Mouse (Mus musculus) heart, adult 18-20 months (tissue): ENCODE measurements around the gene Klrc3. TPM values are rescaled to one million over a fixed set of nuclear protein-coding genes. Genes with fewer than 3 reads are reported as not detected.
"Not testable (repeated sequence)": the region's sequence is repeated elsewhere in the genome, so short reads cannot be mapped to it uniquely, and the experiment has no call there.

Experiments
- DNase-seq, 2 experiments: peaks; one replicate each; pipeline ENCODE4 v3.0.0; 2021 to 2022; ENCODE audit warnings: mixed read lengths in 1 of 2
- long read RNA-seq, 2 experiments: library from polyadenylated mRNA; stranded (forward); transcript quantifications; one replicate each; pipeline ENCODE4 v2.0.0; 2021
- microRNA-seq, 2 experiments: library from miRNA; unstranded; fragments of <30 nt; microRNA quantifications; one replicate each; pipeline ENCODE4 v1.2.0; 2022
- total RNA-seq, 2 experiments: library from RNA; stranded (reverse); gene quantifications; 2 replicates each; pipeline ENCODE4 v1.2.3; 2021

Gene Klrc3
- not detected for total RNA-seq
- long read RNA-seq, experiment 1 = 0 reads
- long read RNA-seq, experiment 2 = 0 reads

DNA sequence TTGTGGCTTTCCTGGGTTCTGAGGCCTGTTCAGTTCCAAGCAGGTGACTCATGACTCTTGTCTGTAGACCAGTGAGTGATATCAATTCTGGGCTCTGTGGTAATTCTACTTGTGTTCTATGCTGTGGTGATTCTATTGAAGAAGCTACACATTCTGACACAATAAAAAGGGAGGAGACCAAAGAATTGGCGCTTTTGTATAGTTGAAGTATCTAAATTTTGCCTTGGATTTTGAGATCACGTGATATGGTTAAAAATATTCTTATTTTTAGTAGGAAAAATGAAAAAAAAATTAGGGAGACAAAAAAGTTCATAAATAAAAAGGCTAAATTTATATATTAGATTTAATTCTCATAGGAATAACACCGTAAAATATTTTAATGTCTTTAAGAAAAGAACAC, at the start of gene Klrc3:
Gene Klrc3 (minus strand): TSS at position 101 of the 400 bp plus-strand sequence.
- not testable (repeated sequence) for DNase-seq

DNA sequence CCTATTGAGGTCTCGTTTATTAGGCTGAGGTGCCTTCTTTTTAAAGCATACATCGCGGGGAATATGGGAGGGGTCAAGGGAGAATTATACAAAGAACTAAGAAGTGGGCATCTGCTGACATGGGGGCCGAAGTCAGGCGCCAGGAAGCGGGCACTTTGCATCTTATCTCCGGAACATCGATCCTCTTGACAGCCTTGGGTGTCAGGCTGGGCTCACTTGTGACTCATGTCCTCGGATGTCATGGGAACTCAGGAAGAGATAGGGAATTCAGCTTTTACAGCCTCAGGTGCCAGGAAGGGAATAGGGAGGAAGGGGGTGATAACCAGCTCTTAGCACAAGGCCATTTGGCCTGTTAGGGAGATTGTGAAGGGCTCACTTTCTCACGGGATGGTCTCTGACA, 48.3 kb upstream of the Klrc3 start:
- not testable (repeated sequence) for DNase-seq

DNA sequence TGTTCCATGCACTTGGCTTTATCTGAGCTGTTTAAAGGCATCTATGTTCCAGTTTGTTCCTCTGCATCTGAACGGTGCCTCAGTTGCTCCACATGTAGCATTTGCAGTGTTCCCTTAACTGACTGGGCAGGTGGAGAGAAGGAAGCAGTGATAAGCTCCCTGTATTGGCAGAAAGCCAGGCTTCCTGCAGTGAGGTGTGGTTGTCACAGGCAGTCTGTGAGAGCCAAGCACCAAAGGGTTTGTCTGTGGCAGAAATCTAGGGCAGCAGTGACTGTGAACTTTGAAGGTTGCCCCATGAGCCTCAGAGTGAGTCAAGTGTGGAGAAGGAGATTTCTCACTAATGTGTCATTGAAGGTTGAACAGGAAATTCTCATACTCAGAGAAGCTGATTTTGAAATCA, 37.2 kb upstream of the Klrc3 start:
- peak in 1 of 2 experiments; percentile 2 for DNase-seq

- no peak for DNase-seq
Measured at GRCm38 (mm10) chr6:129678873-129679272, 35.7 kb upstream of the Klrc3 start, which contains the start of gene Klrc1. TSS of gene Klrc1 (minus strand) at chr6:129678973.

GRCm38 (mm10) chr6:129661301-129661700, 18.2 kb upstream of the Klrc3 start:
- not testable (repeated sequence) for DNase-seq

- DNase-seq = not testable (repeated sequence)
Measured at GRCm38 (mm10) chr6:129660589-129660988, 17.5 kb upstream of the Klrc3 start, which contains the start of gene Klrc2. TSS of gene Klrc2 (minus strand) at chr6:129660689.

- not testable (repeated sequence) for DNase-seq
Measured at GRCm38 (mm10) chr6:129644054-129644453, 917 bp upstream of the Klrc3 start.

GRCm38 (mm10) chr6:129631046-129631445, 12.1 kb downstream of the Klrc3 start:
- DNase-seq = not testable (repeated sequence)

DNA sequence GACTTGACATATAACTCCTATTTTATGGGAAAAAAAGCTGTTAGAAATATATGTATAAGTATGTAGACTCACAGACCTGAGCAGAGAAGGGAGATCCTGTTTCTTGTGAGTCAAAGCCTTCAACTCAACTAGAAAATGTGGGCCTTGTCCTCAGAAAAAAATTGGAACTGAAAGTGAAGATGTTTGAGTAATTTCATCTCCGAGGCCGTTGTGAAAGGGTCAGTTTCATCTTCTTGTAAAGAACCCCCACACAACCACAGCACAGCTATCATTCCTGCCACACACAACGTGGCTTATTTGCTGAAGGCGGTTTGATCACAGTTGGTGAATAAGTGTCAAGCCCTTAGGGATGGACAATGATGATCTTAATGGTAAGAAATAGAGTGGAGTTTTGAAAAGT, 19.4 kb downstream of the Klrc3 start, which contains the start of gene Klrk1:
Gene Klrk1 (minus strand): TSS at position 130 of the 400 bp plus-strand sequence.
- DNase-seq = no peak

DNA sequence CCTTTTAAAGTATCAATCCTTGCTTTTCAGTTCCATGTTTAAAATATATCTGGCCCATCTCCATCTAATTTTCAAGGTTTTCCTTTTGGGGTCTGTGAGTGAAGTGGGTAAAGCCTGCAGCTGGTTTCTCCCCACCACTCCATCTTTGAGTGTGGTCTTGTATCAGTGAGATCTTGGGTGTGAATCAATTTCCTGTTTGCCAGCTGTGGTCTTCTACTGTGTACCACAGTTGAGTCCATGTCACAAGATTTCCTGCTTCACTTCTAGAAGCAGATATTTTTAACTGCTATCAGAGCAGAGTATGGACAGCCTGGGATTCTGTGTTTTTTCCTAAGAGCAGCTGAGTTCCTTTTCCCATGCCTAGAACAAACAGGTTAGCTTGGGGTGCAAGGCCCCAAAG, 34.8 kb downstream of the Klrc3 start:
- no peak for DNase-seq

DNA sequence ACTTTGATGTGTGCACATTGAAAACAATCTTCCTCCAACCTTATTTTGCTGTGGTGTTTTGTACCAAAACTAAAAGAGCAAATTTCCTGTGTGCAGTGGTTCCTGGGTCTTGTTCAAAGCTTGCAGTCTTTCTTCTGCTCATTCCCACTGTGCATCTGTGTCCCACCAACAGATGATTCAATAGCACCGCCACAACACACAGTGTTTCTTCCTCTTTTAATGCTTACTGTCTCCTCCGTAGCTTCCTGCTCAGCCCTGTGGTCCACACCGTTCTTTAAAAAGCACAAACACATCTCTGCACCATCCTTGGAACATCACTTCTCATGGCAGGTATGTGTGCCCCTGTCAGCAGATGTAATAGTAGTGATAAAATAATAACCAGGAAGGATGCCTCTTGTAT, 51.6 kb downstream of the Klrc3 start, which contains the start of gene Klrd1:
Gene Klrd1 (plus strand): TSS at position 275 of the 400 bp plus-strand sequence.
- DNase-seq = no peak

Small RNA genes within 50 kb of the gene (microRNA-seq; reads per million reads assigned to microRNA genes)
- 0 reads per million in 2 experiments for gene Mir680-1

Other genes with a start within 250 kb of the Klrc3 start
- gene Clec1b, start 246.0 kb downstream of the Klrc3 start, total RNA-seq = 1 to 10 TPM; 1.0 to 1.2 TPM
- gene Clec9a, start 234.5 kb downstream of the Klrc3 start, total RNA-seq = under 1 TPM in 1 of 2 experiments, not detected in 1; 0.62 TPM
- 10 to 100 TPM; 11.1 to 11.4 TPM for gene Clec1a, start 191.3 kb downstream of the Klrc3 start, total RNA-seq
- gene Olr1, start 136.2 kb downstream of the Klrc3 start, total RNA-seq = not detected
- gene Tmem52b, start 130.8 kb downstream of the Klrc3 start, total RNA-seq = not detected
- 100 to 1,000 TPM; 149 to 199 TPM for gene Gabarapl1, start 110.2 kb downstream of the Klrc3 start, total RNA-seq
- gene Klre1, start 65.4 kb downstream of the Klrc3 start, total RNA-seq = under 1 TPM in 1 of 2 experiments, not detected in 1; 0.30 TPM
- 1 to 10 TPM in 1 of 2 experiments, not detected in 1; 1.1 TPM for gene Klrd1, start 51.6 kb downstream of the Klrc3 start, total RNA-seq
- under 1 TPM; 0.26 to 0.57 TPM for gene Klrk1, start 19.5 kb downstream of the Klrc3 start, total RNA-seq
- gene Klrc2, start 17.4 kb upstream of the Klrc3 start, total RNA-seq = not detected
- gene Klrc1, start 35.6 kb upstream of the Klrc3 start, total RNA-seq = under 1 TPM in 1 of 2 experiments, not detected in 1; 0.27 TPM
- gene Klri1, start 73.8 kb upstream of the Klrc3 start, total RNA-seq = not detected
- not detected for gene Klri2, start 97.1 kb upstream of the Klrc3 start, total RNA-seq
- gene Gm156, start 140.9 kb upstream of the Klrc3 start, total RNA-seq = not detected
- gene Gm17631, start 219.3 kb upstream of the Klrc3 start, total RNA-seq = not detected
- gene Klra17, start 233.3 kb upstream of the Klrc3 start, total RNA-seq = not detected